ENCODE assay signal across 19 mouse cellular contexts in the genomic region with DNA sequence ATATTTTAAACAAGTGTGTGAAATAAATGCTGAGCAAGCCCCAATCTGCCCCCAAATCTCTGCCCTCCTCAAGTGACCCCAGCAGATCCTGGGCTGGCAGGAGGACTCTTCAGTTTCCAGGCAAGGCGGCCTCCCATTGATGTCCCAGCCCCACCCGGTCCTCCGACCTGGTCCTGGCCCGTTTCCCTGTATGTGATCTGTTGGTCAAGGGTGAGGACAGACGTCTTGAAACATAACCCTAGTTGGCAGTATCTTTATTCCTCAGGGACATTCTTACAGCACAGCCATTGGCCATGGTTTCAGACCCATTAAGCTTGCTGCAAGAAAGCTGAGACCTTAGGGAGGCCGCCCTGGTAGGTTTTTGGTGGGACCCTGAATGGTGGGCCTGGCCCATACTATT. TPM values are rescaled to one million over a fixed set of nuclear protein-coding genes. Genes with fewer than 3 reads are reported as not detected.
DNase-seq lines count a peak whose midpoint lies in the region; ATAC-seq lines count a peak whose summit lies in the region.
"Had no signal": no experiment of that assay in that cellular context is flagged by ENCODE, and none has a peak within 500 bp of the region (broad histone marks: within the 10 kb centered on the region; RNA-seq: fewer than 3 reads in every experiment).

No protein-coding gene starts in this region.

- H3K4me3 ChIP-seq in midbrain, embryonic 11.5 days (ENCODE audit: low read depth, low read length) = no peak overlapping the region
- H3K4me3 ChIP-seq in midbrain, embryonic 14.5 days (replicated peaks; ENCODE audit: low read depth, low read length) = no peak overlapping the region
- H3K4me3 ChIP-seq: embryonic facial prominence, embryonic 13.5 days; forebrain, embryonic 12.5 days; hindbrain, embryonic 13.5 days; intestine, embryonic 15.5 days had no signal

- DNase-seq in gastrocnemius, adult 18-20 months (ENCODE audit: low spot score) = peak; percentile 92
- no peak for DNase-seq in gastrocnemius, postnatal 4 days (ENCODE audit: low spot score in 2 of 2)
- DNase-seq in midbrain, embryonic 11.5 days (ENCODE audit: low spot score, missing footprints) = peak; percentile 64
- no peak for DNase-seq in midbrain, embryonic 14.5 days
- DNase-seq in gastrocnemius, postnatal 10 days = peak; percentile 43
- DNase-seq in skeletal muscle tissue, adult 2 months (ENCODE audit: low read depth, low spot score) = peak; percentile 94
- no peak for DNase-seq in natural killer cell, adult 2 months (ENCODE audit: low spot score in 2 of 2)
- no peak for DNase-seq in kidney, postnatal 25 days
- DNase-seq: cerebellum, adult 11-12 months; cerebellum, adult 9-10 months; cerebellum, postnatal 36 days; kidney, adult 18-20 months had no signal

- H3K27me3 ChIP-seq in midbrain, embryonic 11.5 days (ENCODE audit: control insufficient read depth, insufficient read depth, low read length) = no peaks in the 10 kb centered on the region
- no peaks in the 10 kb centered on the region for H3K27me3 ChIP-seq in midbrain, embryonic 14.5 days (ENCODE audit: control insufficient read depth, insufficient read depth, low read length)
- H3K27me3 ChIP-seq: embryonic facial prominence, embryonic 13.5 days; forebrain, embryonic 12.5 days; hindbrain, embryonic 13.5 days; intestine, embryonic 15.5 days had no signal

- no peak overlapping the region for H3K4me2 ChIP-seq in midbrain, embryonic 11.5 days
- no peak overlapping the region for H3K4me2 ChIP-seq in midbrain, embryonic 14.5 days (ENCODE audit: low read length)
- H3K4me2 ChIP-seq: embryonic facial prominence, embryonic 13.5 days; forebrain, embryonic 12.5 days; hindbrain, embryonic 13.5 days; intestine, embryonic 15.5 days had no signal

- 0 out of 2 replicates have a peak, but pooled peaks cover 3% of the 10 kb centered on the region for H3K4me1 ChIP-seq in midbrain, embryonic 11.5 days (ENCODE audit: control insufficient read depth, insufficient read depth, low read length)
- no peaks in the 10 kb centered on the region for H3K4me1 ChIP-seq in midbrain, embryonic 14.5 days (ENCODE audit: control insufficient read depth, insufficient read depth, low read length)

- H3K9me3 ChIP-seq in midbrain, embryonic 11.5 days (ENCODE audit: control insufficient read depth, low read length) = no peaks in the 10 kb centered on the region
- H3K9me3 ChIP-seq in midbrain, embryonic 14.5 days (ENCODE audit: control insufficient read depth, low read length) = no peaks in the 10 kb centered on the region
- H3K9me3 ChIP-seq: embryonic facial prominence, embryonic 13.5 days; forebrain, embryonic 12.5 days; hindbrain, embryonic 13.5 days; intestine, embryonic 15.5 days had no signal

- no peak for ATAC-seq in midbrain, embryonic 11.5 days (ENCODE audit: low FRiP score)
- no peak for ATAC-seq in midbrain, embryonic 14.5 days (ENCODE audit: low FRiP score, low TSS enrichment)
- ATAC-seq: forebrain, embryonic 16.5 days; hindbrain, postnatal 0 days; intestine, embryonic 15.5 days had no signal

- H3K9ac ChIP-seq in midbrain, embryonic 11.5 days (ENCODE audit: low read length) = no peak overlapping the region
- H3K9ac ChIP-seq in midbrain, embryonic 14.5 days (replicated peaks; ENCODE audit: low read length) = no peak overlapping the region
- H3K9ac ChIP-seq: embryonic facial prominence, embryonic 13.5 days; forebrain, embryonic 12.5 days; hindbrain, embryonic 13.5 days; intestine, embryonic 15.5 days had no signal

- 85% methylated on average over 6 of the region's 6 CpGs for WGBS in midbrain, embryonic 11.5 days
- 90% methylated on average over 6 of the region's 6 CpGs for WGBS in midbrain, embryonic 14.5 days

- no peak overlapping the region for H3K27ac ChIP-seq in midbrain, embryonic 11.5 days (ENCODE audit: low read depth, low read length)
- H3K27ac ChIP-seq in midbrain, embryonic 14.5 days (replicated peaks; ENCODE audit: low read depth, low read length) = no peak overlapping the region
- H3K27ac ChIP-seq: embryonic facial prominence, embryonic 13.5 days; forebrain, embryonic 12.5 days; hindbrain, embryonic 13.5 days; hindbrain, postnatal 0 days; intestine, embryonic 15.5 days had no signal

- no peaks in the 10 kb centered on the region for H3K36me3 ChIP-seq in midbrain, embryonic 11.5 days (ENCODE audit: control insufficient read depth, insufficient read depth, low read length)
- no peaks in the 10 kb centered on the region for H3K36me3 ChIP-seq in midbrain, embryonic 14.5 days (ENCODE audit: control insufficient read depth, insufficient read depth, low read length)
- H3K36me3 ChIP-seq: forebrain, embryonic 12.5 days; hindbrain, embryonic 13.5 days; intestine, embryonic 15.5 days had no signal

RNA-seq across cellular contexts. Expression of gene Wnt11, which starts 18.9 kb away (rescaled TPM):
- 1 to 10 TPM; 6.5 to 6.8 TPM for total RNA-seq in gastrocnemius, adult 18-20 months (2021)
- total RNA-seq in gastrocnemius, postnatal 4 days (2021) = 10 to 100 TPM; 16.4 to 19.9 TPM
- 0.61 and 0.71 TPM in 2 replicates for polyA plus RNA-seq in midbrain, embryonic 11.5 days (2014; fragmentation: Nextera tagmentation; extraction: Ambion mirVana)
- polyA plus RNA-seq in midbrain, embryonic 14.5 days (2014; fragmentation: Nextera tagmentation; extraction: Ambion mirVana) = 0.58 and 0.64 TPM in 2 replicates
- 10 to 100 TPM; 10.5 to 12.8 TPM for total RNA-seq in gastrocnemius, postnatal 10 days (2021)
- total RNA-seq: hematopoietic stem cell, adult 5-6 weeks had no signal

Comparison
In these comparisons a context has a peak if more than half of its experiments do, and no peak if none do; other contexts are left out.
1. DNase-seq: peak in gastrocnemius, adult 18-20 months (single experiment), midbrain, embryonic 11.5 days (single experiment), gastrocnemius, postnatal 10 days (single experiment) and skeletal muscle tissue, adult 2 months (single experiment); none in gastrocnemius, postnatal 4 days (0 of 2), midbrain, embryonic 14.5 days (single experiment), natural killer cell, adult 2 months (0 of 2) and kidney, postnatal 25 days (0 of 2).